Mouse (Mus musculus): ENCODE data around the gene Lipc. TPM values are rescaled to one million over a fixed set of nuclear protein-coding genes. Genes with fewer than 3 reads are reported as not detected.

Gene Lipc
- polyA plus RNA-seq, 1 experiment from 2014 or later = 0.90 TPM

DNA sequence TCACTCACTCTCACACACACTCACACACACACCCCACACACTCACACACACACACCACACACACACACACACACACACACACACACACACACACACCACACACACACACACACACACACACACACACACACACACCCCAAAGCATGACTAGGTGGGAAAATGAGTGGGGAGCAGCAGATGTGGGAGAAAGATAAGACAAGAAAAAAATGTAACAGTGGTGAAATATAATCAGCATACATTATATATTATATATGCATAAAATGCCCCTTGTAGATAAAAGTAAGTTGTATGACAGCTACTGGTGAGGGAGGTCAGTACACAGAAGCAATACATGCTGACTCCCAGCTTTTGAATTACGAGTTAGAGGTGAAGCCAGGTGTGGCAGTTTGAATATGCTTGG, 23.6 kb downstream of the Lipc start:
- no peak overlapping the region for H3K4me3 ChIP-seq (ENCODE audit: low read depth, low read length)
- H3K9me3 ChIP-seq (ENCODE audit: control insufficient read depth, low read depth, low read length) = no peaks in the 10 kb centered on the region
- ATAC-seq (ENCODE audit: insufficient number of reproducible peaks, insufficient read depth, low FRiP score, low read depth) = no peak
- 91% methylated on average over 1 of the region's 1 CpGs for WGBS
- H3K4me2 ChIP-seq (replicated peaks; ENCODE audit: low read depth, low read length) = no peak overlapping the region
- H3K27me3 ChIP-seq (ENCODE audit: control insufficient read depth, insufficient read depth, low read length) = no peaks in the 10 kb centered on the region
- no peak overlapping the region for H3K9ac ChIP-seq (replicated peaks; ENCODE audit: low read depth, low read length)
- no peaks in the 10 kb centered on the region for H3K36me3 ChIP-seq (ENCODE audit: control insufficient read depth, insufficient read depth, low read length)
- no peaks in the 10 kb centered on the region for H3K4me1 ChIP-seq (ENCODE audit: control insufficient read depth, insufficient read depth, low read length)
- no peak overlapping the region for H3K27ac ChIP-seq (ENCODE audit: low read length)

DNA sequence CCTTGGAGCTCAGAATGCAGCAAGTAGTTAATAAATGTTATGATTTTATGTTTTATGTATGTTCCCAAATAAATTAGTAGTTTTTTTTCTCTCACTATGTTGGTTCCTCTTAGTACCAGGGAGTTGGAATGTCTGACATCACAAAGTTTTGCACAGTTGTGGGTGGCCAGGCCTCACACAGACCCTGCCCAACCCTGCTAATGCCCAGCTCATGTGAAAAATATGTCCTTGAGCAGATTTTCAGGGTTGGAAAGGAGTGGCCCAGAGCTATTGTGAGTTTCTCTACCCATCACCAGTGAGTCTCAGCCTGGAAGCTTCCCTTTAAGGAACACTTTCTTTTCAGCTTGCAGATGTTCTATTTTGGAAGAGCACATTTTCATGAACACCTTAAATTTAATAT, 24.3 kb downstream of the Lipc start:
- Histone ChIP-seq H3K9me3 (ENCODE audit: control insufficient read depth, low read depth, low read length) (no peaks in the 10 kb centered on the region), H3K27me3 (ENCODE audit: control insufficient read depth, insufficient read depth, low read length) (no peaks in the 10 kb centered on the region), H3K27ac (ENCODE audit: low read length) (no peak overlapping the region; the same call in 1 of the 2 replicates), H3K36me3 (ENCODE audit: control insufficient read depth, insufficient read depth, low read length) (no peaks in the 10 kb centered on the region), H3K4me2 (replicated peaks; ENCODE audit: low read depth, low read length) (no peak overlapping the region), H3K4me3 (ENCODE audit: low read depth, low read length) (no peak overlapping the region), H3K9ac (replicated peaks; ENCODE audit: low read depth, low read length) (no peak overlapping the region), H3K4me1 (ENCODE audit: control insufficient read depth, insufficient read depth, low read length) (no peaks in the 10 kb centered on the region)
- no peak for ATAC-seq (ENCODE audit: insufficient number of reproducible peaks, insufficient read depth, low FRiP score, low read depth)

DNA sequence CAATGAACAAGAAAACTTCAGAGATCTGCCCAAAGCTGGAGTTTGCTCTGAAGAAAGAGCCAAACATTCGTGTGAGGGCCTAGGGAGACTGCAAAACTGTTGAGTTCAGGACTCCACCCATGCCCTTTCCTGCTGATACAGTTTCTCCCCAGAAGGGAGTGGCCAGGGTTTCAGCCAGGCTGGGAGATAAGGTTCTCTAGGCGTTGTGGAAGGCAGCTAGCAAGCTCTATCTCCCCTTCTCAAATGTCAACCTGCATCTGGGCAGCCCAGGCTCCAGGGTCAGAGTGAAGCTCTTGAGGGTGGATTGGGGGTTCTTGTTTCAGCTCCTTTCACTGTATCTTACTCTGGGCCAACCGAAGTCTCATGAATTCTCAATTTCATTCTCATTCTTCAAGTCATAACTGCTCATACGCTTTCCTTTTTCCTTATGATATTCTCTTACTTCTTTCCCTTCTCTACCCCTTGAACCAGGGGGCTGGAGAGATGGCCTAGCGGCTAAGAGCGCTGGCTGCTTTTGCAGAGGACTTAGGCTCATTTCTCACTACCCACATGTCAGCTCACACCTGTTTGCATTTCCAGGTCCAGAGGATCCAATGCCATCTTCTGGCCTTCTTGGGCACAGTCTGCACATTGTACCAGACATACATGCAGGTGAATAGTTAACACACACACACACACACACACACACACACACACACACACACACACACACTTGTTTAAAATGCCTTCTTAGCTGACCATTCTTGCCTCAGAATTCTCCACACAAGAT, 25.0 kb downstream of the Lipc start:
- 56% methylated on average over 6 of the region's 6 CpGs for WGBS
- no peaks in the 10 kb centered on the region for H3K27me3 ChIP-seq (ENCODE audit: control insufficient read depth, insufficient read depth, low read length)

DNA sequence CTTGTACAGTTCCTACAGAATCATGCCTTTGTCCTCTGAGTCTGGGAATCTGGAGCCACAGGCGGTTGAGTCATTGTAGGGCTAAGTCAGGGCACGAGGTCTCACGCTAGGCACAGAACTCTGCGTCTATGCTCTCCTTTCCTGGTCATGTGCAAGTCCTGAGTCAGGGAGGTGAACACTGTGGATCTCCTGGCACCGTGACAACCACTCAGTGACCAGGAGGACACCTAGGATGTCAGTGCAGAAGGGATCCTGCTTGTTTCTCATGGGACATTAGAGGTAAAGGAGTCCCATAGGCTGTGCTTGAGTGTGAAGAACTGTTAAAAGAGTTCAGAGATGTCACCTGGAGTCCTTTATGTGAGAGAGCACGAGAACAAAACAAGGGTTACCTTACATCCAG, 26.8 kb downstream of the Lipc start:
- no peak overlapping the region for H3K9ac ChIP-seq (replicated peaks; ENCODE audit: low read depth, low read length)
- ATAC-seq (ENCODE audit: insufficient number of reproducible peaks, insufficient read depth, low FRiP score, low read depth) = no peak
- no peak overlapping the region for H3K4me3 ChIP-seq (ENCODE audit: low read depth, low read length)
- peaks cover 7% of the 10 kb centered on the region; the same call in 1 of the 2 replicates for H3K4me1 ChIP-seq (ENCODE audit: control insufficient read depth, insufficient read depth, low read length)
- H3K4me2 ChIP-seq (replicated peaks; ENCODE audit: low read depth, low read length) = no peak overlapping the region
- no peaks in the 10 kb centered on the region for H3K36me3 ChIP-seq (ENCODE audit: control insufficient read depth, insufficient read depth, low read length)
- 88% methylated on average over 6 of the region's 6 CpGs for WGBS
- no peaks in the 10 kb centered on the region for H3K9me3 ChIP-seq (ENCODE audit: control insufficient read depth, low read depth, low read length)
- H3K27ac ChIP-seq (ENCODE audit: low read length) = no peak overlapping the region
- H3K27me3 ChIP-seq (ENCODE audit: control insufficient read depth, insufficient read depth, low read length) = no peaks in the 10 kb centered on the region

More for the DNA sequence above, 25.0 kb downstream of the Lipc start:
- no peak overlapping the region for H3K4me3 ChIP-seq (ENCODE audit: low read depth, low read length)
- peak overlapping the region; percentile 35; the same call in 1 of the 2 replicates for H3K27ac ChIP-seq (ENCODE audit: low read length)
- no peaks in the 10 kb centered on the region for H3K36me3 ChIP-seq (ENCODE audit: control insufficient read depth, insufficient read depth, low read length)
- peaks cover 3% of the 10 kb centered on the region; the same call in 1 of the 2 replicates for H3K4me1 ChIP-seq (ENCODE audit: control insufficient read depth, insufficient read depth, low read length)
- H3K9ac ChIP-seq (replicated peaks; ENCODE audit: low read depth, low read length) = no peak overlapping the region
- no peak overlapping the region for H3K4me2 ChIP-seq (replicated peaks; ENCODE audit: low read depth, low read length)
- peak; percentile 83 for ATAC-seq (ENCODE audit: insufficient number of reproducible peaks, insufficient read depth, low FRiP score, low read depth)
- no peaks in the 10 kb centered on the region for H3K9me3 ChIP-seq (ENCODE audit: control insufficient read depth, low read depth, low read length)

DNA sequence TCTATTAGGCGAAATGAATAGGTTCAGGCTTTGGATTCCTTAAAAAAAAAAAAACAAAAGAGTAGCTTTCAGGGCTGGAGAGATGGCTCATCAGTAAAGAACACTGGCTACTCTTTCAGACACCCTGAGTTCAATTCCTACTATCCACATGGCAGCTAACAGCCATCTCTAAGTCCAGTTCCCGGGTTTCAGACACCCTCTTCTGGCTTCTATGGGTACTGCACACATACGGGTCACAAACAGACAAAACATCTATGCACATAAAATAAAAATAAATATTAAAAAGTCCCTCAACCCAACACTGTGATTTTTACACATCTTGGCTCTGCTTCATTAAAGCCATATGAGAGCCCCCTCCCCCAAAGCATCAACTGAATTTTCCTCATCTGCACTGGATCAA, 27.3 kb downstream of the Lipc start:
- H3K27ac ChIP-seq (ENCODE audit: low read length) = no peak overlapping the region
- peaks cover 7% of the 10 kb centered on the region; the same call in 1 of the 2 replicates for H3K4me1 ChIP-seq (ENCODE audit: control insufficient read depth, insufficient read depth, low read length)
- no peaks in the 10 kb centered on the region for H3K9me3 ChIP-seq (ENCODE audit: control insufficient read depth, low read depth, low read length)
- WGBS = 92% methylated on average over 3 of the region's 3 CpGs
- H3K27me3 ChIP-seq (ENCODE audit: control insufficient read depth, insufficient read depth, low read length) = no peaks in the 10 kb centered on the region
- no peak overlapping the region for H3K9ac ChIP-seq (replicated peaks; ENCODE audit: low read depth, low read length)
- no peak for ATAC-seq (ENCODE audit: insufficient number of reproducible peaks, insufficient read depth, low FRiP score, low read depth)
- no peak overlapping the region for H3K4me3 ChIP-seq (ENCODE audit: low read depth, low read length)
- no peak overlapping the region for H3K4me2 ChIP-seq (replicated peaks; ENCODE audit: low read depth, low read length)
- no peaks in the 10 kb centered on the region for H3K36me3 ChIP-seq (ENCODE audit: control insufficient read depth, insufficient read depth, low read length)

DNA sequence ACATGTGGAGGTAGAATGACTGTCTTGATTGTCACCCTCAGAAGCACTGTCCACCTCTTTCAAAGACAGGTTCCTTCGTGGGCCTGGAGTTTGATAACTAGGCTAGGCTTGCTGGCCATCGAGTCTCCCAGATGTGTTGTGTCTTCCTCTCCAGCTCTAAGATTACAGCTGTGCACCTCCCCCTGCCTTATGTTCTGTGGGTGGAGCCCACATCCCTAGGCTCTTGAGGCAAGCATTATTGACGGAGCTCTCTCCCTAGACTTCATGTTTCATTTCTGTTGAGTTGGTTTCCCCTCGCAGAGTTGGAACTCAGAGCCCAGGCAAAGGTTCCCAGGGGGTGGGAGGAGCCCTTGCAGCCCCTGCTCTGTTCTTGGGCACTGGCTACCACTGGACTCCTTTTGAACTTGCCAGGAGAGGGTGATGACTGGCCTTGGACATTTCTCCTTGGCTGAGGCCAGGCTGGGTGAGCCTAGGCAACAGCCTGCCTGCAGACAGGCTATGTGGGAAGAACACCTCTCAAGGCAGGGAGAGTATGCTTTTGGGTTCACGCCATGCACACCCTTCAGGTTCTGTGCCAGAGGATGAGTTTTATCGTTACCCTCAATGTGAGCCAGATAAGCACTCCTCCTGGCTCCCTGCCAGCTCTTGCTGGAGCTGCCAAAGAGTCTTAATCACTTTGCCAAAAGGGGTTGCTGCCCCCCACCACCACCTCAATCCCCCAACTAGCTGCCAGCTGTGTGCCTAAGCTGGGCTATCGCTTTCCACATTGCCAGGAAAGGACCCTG, 30.1 kb downstream of the Lipc start:
- H3K9ac ChIP-seq (replicated peaks; ENCODE audit: low read depth, low read length) = no peak overlapping the region
- ATAC-seq (ENCODE audit: insufficient number of reproducible peaks, insufficient read depth, low FRiP score, low read depth) = peak; percentile 69; the same call in 1 of the 2 replicates
- H3K27ac ChIP-seq (ENCODE audit: low read length) = no peak overlapping the region
- WGBS = 44% methylated on average over 7 of the region's 7 CpGs
- peaks cover 7% of the 10 kb centered on the region; the same call in 1 of the 2 replicates for H3K4me1 ChIP-seq (ENCODE audit: control insufficient read depth, insufficient read depth, low read length)
- H3K27me3 ChIP-seq (ENCODE audit: control insufficient read depth, insufficient read depth, low read length) = no peaks in the 10 kb centered on the region
- H3K4me3 ChIP-seq (ENCODE audit: low read depth, low read length) = no peak overlapping the region
- no peak overlapping the region for H3K4me2 ChIP-seq (replicated peaks; ENCODE audit: low read depth, low read length)
- H3K36me3 ChIP-seq (ENCODE audit: control insufficient read depth, insufficient read depth, low read length) = no peaks in the 10 kb centered on the region
- H3K9me3 ChIP-seq (ENCODE audit: control insufficient read depth, low read depth, low read length) = no peaks in the 10 kb centered on the region

DNA sequence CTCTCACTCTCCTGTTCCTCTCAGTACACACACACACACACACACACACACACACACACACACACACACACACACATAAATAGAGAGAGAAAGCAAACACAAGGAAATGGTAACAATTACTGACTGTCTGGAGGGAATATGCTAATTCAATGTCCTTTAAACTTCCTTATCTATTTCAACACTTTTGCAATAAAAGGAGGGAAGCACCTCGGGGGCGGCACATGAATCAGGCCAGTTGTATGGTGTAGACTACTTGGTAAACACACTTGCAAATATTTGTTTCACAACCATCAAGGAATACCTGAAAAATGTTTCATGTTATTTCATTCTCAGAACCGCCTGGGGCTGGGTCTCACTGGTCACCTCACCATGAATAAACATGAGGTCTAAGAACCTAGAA, 30.9 kb downstream of the Lipc start:
- no peak overlapping the region for H3K27ac ChIP-seq (ENCODE audit: low read length)
- WGBS = 68% methylated on average over 3 of the region's 3 CpGs
- ATAC-seq (ENCODE audit: insufficient number of reproducible peaks, insufficient read depth, low FRiP score, low read depth) = no peak
- no peaks in the 10 kb centered on the region for H3K27me3 ChIP-seq (ENCODE audit: control insufficient read depth, insufficient read depth, low read length)
- no peak overlapping the region for H3K4me3 ChIP-seq (ENCODE audit: low read depth, low read length)
- H3K4me1 ChIP-seq (ENCODE audit: control insufficient read depth, insufficient read depth, low read length) = peaks cover 12% of the 10 kb centered on the region; the same call in 1 of the 2 replicates
- H3K9me3 ChIP-seq (ENCODE audit: control insufficient read depth, low read depth, low read length) = no peaks in the 10 kb centered on the region
- no peak overlapping the region for H3K4me2 ChIP-seq (replicated peaks; ENCODE audit: low read depth, low read length)
- H3K9ac ChIP-seq (replicated peaks; ENCODE audit: low read depth, low read length) = no peak overlapping the region
- no peaks in the 10 kb centered on the region for H3K36me3 ChIP-seq (ENCODE audit: control insufficient read depth, insufficient read depth, low read length)

DNA sequence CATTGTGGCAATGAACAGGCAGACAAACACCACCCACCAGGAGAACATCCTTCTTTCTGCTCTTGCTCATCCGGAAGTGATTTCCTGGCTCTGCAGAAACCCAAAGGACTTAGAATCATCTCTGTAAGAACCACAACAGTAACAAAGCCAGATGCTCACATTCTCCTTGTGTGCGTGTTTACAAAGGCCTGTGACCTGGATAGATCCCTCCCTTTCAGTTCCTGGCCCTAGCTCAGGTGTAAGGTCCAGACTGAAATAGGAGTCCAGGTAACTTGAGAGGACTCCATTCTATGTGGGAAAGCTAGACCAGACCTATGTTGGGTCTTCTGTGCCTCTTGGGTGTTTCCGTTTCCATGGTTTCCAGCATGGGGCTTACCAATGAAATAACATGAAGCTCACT, 32.8 kb downstream of the Lipc start:
- no peaks in the 10 kb centered on the region for H3K27me3 ChIP-seq (ENCODE audit: control insufficient read depth, insufficient read depth, low read length)
- H3K9me3 ChIP-seq (ENCODE audit: control insufficient read depth, low read depth, low read length) = no peaks in the 10 kb centered on the region
- no peak for ATAC-seq (ENCODE audit: insufficient number of reproducible peaks, insufficient read depth, low FRiP score, low read depth)
- no peak overlapping the region for H3K4me3 ChIP-seq (ENCODE audit: low read depth, low read length)
- 88% methylated on average over 3 of the region's 3 CpGs for WGBS
- H3K4me1 ChIP-seq (ENCODE audit: control insufficient read depth, insufficient read depth, low read length) = peaks cover 12% of the 10 kb centered on the region; the same call in 1 of the 2 replicates
- H3K4me2 ChIP-seq (replicated peaks; ENCODE audit: low read depth, low read length) = no peak overlapping the region
- no peak overlapping the region for H3K27ac ChIP-seq (ENCODE audit: low read length)
- H3K9ac ChIP-seq (replicated peaks; ENCODE audit: low read depth, low read length) = no peak overlapping the region
- no peaks in the 10 kb centered on the region for H3K36me3 ChIP-seq (ENCODE audit: control insufficient read depth, insufficient read depth, low read length)

Measured in stomach, embryonic 14.5 days (tissue).